Mouse (Mus musculus) heart, adult 2 months (tissue): ENCODE results near the gene Nell2.

Experiments used
- CTCF ChIP-seq: fragments of 200-600 bp; IDR thresholded peaks from 2 replicates; pipeline ENCODE4 v1.8.1; 2022; ENCODE audit warnings: antibody characterized with exemption, mild to moderate bottlenecking, moderate library complexity
- EP300 ChIP-seq: fragments of 200-500 bp; IDR thresholded peaks from 2 replicates; pipeline ENCODE4 v1.6.1; 2011; ENCODE audit warnings: low read depth, low read length, control low read depth; ENCODE audit not compliant: insufficient read depth
- POLR2A ChIP-seq: fragments of 200-500 bp; IDR thresholded peaks from 2 replicates; pipeline ENCODE4 v1.6.1; 2011; ENCODE audit warnings: mild to moderate bottlenecking, low read depth, low read length, control low read depth; ENCODE audit not compliant: insufficient read depth

DNA sequence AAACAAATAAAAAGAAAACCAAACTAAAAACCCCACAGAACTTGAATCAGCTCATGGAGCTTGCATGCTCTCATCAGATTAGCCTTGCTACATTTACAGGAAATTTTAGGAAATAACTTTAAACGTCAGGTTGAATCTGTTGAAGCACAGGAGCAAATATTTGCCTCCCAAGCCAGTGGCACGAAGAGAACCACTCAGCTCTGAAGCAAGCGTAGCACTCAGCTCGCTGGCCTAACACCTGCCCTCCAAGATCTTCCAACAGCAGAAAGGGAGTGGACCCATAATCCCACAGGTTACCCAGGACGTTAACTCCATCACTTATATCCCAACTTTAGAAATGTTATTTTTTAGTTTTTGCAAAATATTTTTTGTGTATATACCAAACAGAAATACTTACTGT is 252.8 kb downstream of the Nell2 start:
- TF ChIP-seq EP300 = no peak
- TF ChIP-seq CTCF = no peak
- TF ChIP-seq POLR2A = no peak
